Mouse (Mus musculus): ENCODE measurements around the gene C3ar1. TPM values are rescaled to one million over a fixed set of nuclear protein-coding genes. Genes with fewer than 3 reads are reported as not detected.
A peak's percentile ranks its signal among the peaks of the same experiment; 100 is the strongest.

C3ar1 gene
- polyA plus RNA-seq, 1 experiment from 2014 or later = 1.9 TPM

DNA sequence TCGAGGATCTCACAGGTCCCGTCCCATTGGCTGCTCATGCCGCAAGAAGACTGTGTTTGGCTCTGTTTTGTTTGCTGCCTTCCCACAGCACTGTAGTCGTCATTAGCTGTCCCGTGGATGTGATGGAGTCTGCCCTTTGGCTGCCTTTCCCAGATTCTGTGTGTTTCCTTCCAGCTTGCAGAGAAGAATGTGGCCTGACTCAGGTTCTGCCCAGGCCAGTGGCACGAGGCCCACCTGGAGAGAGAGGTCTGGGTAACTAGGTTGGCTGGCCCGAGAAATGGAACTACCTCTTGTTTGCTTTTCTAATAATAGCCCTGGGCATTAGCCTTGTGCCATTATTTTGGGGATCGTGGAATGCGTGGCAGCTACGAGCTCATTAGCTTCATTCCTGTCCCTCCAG, 31.9 kb downstream of the C3ar1 start:
- Histone ChIP-seq H3K27me3 (no peaks in the 10 kb centered on the region), H3K9me3 (replicated peaks) (no peaks in the 10 kb centered on the region), H3K4me2 (no peak overlapping the region), H3K9ac (no peak overlapping the region), H3K27ac (no peak overlapping the region), H3K4me1 (peaks cover 60% of the 10 kb centered on the region), H3K36me3 (peaks cover 15% of the 10 kb centered on the region), H3K4me3 (replicated peaks) (no peak overlapping the region)
- no peak for ATAC-seq (replicated peaks; ENCODE audit: low FRiP score)
- 69% methylated on average over 10 of the region's 10 CpGs for WGBS

DNA sequence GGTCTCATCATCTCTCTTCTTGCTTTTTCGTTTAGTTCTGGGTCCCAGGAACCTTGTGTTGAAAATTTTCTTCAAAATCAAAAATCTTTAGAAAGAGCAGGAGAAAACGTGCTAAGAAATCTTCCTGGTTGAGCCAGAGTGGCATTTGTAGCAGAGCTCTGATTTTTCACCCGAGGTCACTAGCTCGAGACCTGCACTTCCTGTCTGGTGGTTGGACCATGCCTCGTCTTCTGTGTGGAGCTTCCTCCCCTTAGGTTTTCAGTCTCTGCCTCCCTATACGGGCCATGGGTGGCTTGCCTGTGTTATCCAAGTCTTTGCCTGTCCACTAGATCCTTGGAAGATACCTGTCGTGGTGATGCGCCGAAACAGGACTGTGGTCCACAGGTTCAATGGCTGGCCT, 34.1 kb downstream of the C3ar1 start:
- 0 out of 2 replicates have a peak overlapping the region, but pooled peaks have one; percentile 7 for H3K9ac ChIP-seq
- no peaks in the 10 kb centered on the region for H3K27me3 ChIP-seq
- peaks cover 59% of the 10 kb centered on the region for H3K4me1 ChIP-seq
- WGBS = 59% methylated on average over 9 of the region's 9 CpGs
- H3K27ac ChIP-seq = no peak overlapping the region
- peak overlapping the region; percentile 84 for H3K4me2 ChIP-seq
- H3K9me3 ChIP-seq (replicated peaks) = no peaks in the 10 kb centered on the region
- ATAC-seq (replicated peaks; ENCODE audit: low FRiP score) = no peak
- H3K4me3 ChIP-seq (replicated peaks) = peak overlapping the region; percentile 83; the same call in 1 of the 2 replicates
- H3K36me3 ChIP-seq = 0 out of 2 replicates have a peak, but pooled peaks cover 3% of the 10 kb centered on the region

DNA sequence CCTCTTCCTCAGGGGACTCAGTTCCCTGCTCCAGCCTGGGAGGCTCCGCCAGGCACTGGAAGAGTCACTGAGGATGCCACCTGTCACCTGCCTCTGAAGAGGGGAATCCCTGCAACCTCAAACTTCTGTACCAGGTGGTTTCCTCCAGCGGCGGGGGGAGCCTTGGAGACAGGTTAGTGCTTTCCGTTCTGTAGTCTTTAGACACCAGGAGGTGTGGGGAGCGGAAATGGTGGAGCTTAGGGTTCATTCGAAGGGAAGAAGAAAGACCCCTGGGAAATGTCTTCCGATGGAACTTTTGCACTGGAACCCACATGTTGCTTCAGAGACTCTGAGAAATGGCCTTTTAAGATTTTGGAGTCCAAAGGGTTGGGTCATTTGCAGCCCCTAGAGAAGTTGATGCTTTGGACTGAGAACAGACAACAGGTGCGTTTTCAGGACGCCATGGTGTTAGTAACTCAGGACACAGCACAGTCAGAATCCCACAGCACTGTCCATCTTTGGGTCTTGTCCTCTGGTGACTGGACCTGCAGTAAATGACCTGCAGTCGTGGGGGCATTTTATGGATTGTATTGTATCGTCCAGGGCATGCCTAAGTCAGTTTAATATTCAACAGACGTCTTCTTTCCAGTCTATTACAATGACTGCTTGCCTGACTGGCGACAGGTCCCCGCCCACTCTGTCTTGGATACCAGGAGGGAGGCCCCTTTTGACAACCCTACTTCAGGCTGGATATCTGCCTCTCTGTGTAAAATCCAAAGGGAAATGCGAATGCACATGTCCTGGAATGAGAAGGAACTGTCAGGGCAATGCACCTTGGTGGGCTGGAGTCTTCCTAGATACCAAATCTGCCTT, 34.9 kb downstream of the C3ar1 start:
- 32% methylated on average over 15 of the region's 15 CpGs for WGBS
- Histone ChIP-seq H3K4me3 (replicated peaks) (peak overlapping the region; percentile 83), H3K4me2 (peak overlapping the region; percentile 84), H3K27ac (peak overlapping the region; percentile 27; the same call in 1 of the 2 replicates), H3K27me3 (no peaks in the 10 kb centered on the region), H3K9ac (peak overlapping the region; percentile 93), H3K4me1 (peaks cover 51% of the 10 kb centered on the region), H3K36me3 (0 out of 2 replicates have a peak, but pooled peaks cover 3% of the 10 kb centered on the region), H3K9me3 (replicated peaks) (no peaks in the 10 kb centered on the region)
- no peak; the same call in none of the 2 replicates for ATAC-seq (replicated peaks; ENCODE audit: low FRiP score)

GRCm38 (mm10) chr6:122820071-122820798, 35.7 kb downstream of the C3ar1 start:
- Histone ChIP-seq H3K4me2 (peak overlapping the region; percentile 84), H3K9me3 (replicated peaks) (no peaks in the 10 kb centered on the region), H3K36me3 (0 out of 2 replicates have a peak, but pooled peaks cover 3% of the 10 kb centered on the region), H3K9ac (peak overlapping the region; percentile 93), H3K4me3 (replicated peaks) (peak overlapping the region; percentile 83), H3K4me1 (peaks cover 44% of the 10 kb centered on the region), H3K27me3 (no peaks in the 10 kb centered on the region), H3K27ac (peak overlapping the region; percentile 85)
- peak; percentile 77 for ATAC-seq (replicated peaks; ENCODE audit: low FRiP score)
- 0% methylated on average over 37 of the region's 38 CpGs for WGBS

DNA sequence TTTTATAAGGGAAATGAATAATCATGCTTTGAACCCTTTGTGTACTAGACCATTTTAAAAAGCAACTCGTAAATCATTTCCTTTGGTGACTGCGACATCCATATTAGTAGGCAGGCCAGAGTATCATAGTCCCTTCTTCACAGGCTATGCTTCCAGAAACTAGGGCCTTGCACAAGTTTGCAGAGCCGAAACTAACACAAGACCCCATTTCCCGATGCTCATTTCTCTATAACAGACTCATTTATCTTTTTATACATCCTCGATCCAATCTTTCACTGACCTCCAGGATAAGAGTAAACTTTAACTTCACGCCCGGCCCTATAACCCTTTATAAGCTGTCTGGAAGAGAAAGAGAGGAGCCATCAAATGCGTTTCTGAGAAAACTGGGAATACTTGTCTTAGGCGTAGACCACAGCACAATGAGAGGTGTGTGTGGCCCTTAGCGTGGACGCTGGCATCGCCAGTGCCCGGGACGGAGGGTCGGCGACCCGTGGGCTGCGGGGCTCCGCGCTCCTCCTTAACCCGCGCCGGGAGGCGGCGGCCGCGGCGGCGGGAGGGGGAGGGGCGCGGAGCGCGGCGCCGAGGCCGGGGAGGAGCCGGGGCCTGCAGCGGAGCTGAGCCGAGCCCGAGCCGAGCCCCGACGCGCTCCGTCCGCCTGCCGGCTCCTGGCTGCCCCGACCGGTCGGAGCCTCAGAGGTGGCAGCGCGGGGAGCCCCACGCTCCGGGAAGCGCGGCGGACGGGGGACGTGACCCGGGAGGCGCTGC, 36.5 kb downstream of the C3ar1 start, which contains the start of gene Foxj2:
Gene Foxj2, plus strand, starts transcription at position 609 of the 765 bp plus-strand sequence.
- 1% methylated on average over 47 of the region's 61 CpGs for WGBS
- H3K4me1 ChIP-seq = peaks cover 39% of the 10 kb centered on the region
- peak within 1 kb of the TSS; percentile 83 for H3K4me3 ChIP-seq (replicated peaks)
- ATAC-seq (replicated peaks; ENCODE audit: low FRiP score) = peak; percentile 92
- H3K27ac ChIP-seq = peak within 1 kb of the TSS; percentile 85
- peak within 1 kb of the TSS; percentile 84 for H3K4me2 ChIP-seq
- H3K27me3 ChIP-seq = no peaks in the 10 kb centered on the region
- H3K9ac ChIP-seq = peak within 1 kb of the TSS; percentile 93
- 0 out of 2 replicates have a peak, but pooled peaks cover 3% of the 10 kb centered on the region for H3K36me3 ChIP-seq
- no peaks in the 10 kb centered on the region for H3K9me3 ChIP-seq (replicated peaks)

GRCm38 (mm10) chr6:122813640-122814039, 42.3 kb downstream of the C3ar1 start:
- no peak for ATAC-seq (replicated peaks; ENCODE audit: low FRiP score)
- Histone ChIP-seq H3K9ac (no peak overlapping the region), H3K36me3 (no peaks in the 10 kb centered on the region), H3K4me2 (no peak overlapping the region), H3K27ac (no peak overlapping the region), H3K27me3 (no peaks in the 10 kb centered on the region), H3K4me3 (replicated peaks) (no peak overlapping the region), H3K4me1 (peaks cover 10% of the 10 kb centered on the region), H3K9me3 (replicated peaks) (no peaks in the 10 kb centered on the region)
- 84% methylated on average over 4 of the region's 4 CpGs for WGBS

DNA sequence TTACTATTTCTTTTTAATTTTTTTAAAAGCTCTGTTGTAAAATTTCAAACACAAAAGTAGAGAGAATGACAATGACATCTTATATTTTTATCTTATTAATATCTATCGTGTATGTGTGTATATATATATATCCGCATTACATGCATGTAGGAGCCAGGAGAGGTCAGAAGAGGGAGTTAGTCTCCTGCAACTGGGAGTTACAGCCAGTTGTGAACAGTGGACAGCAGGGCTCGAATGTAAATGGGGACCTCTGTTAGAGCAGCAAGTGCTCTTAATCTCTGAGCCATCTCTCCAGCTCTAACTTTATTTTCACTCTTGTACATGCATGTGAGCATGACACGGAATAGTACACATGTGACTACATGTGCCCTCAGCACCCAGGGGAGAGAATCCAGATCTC, 43.2 kb downstream of the C3ar1 start:
- Histone ChIP-seq H3K27me3 (no peaks in the 10 kb centered on the region), H3K4me1 (peaks cover 10% of the 10 kb centered on the region), H3K4me3 (replicated peaks) (no peak overlapping the region), H3K9me3 (replicated peaks) (no peaks in the 10 kb centered on the region), H3K27ac (no peak overlapping the region), H3K4me2 (no peak overlapping the region), H3K9ac (no peak overlapping the region), H3K36me3 (no peaks in the 10 kb centered on the region)
- WGBS = 89% methylated on average over 4 of the region's 4 CpGs
- ATAC-seq (replicated peaks; ENCODE audit: low FRiP score) = no peak

GRCm38 (mm10) chr6:122811771-122812600, 44.0 kb downstream of the C3ar1 start:
- WGBS = 24% methylated on average over 16 of the region's 16 CpGs
- peak overlapping the region; percentile 100 for H3K27ac ChIP-seq
- no peaks in the 10 kb centered on the region for H3K27me3 ChIP-seq
- H3K9ac ChIP-seq = peak overlapping the region; percentile 69; the same call in 1 of the 2 replicates
- peak overlapping the region; percentile 73 for H3K4me3 ChIP-seq (replicated peaks)
- no peaks in the 10 kb centered on the region for H3K9me3 ChIP-seq (replicated peaks)
- H3K4me1 ChIP-seq = peaks cover 10% of the 10 kb centered on the region
- H3K36me3 ChIP-seq = no peaks in the 10 kb centered on the region
- peak overlapping the region; percentile 70 for H3K4me2 ChIP-seq
- peak; percentile 41 for ATAC-seq (replicated peaks; ENCODE audit: low FRiP score)

DNA sequence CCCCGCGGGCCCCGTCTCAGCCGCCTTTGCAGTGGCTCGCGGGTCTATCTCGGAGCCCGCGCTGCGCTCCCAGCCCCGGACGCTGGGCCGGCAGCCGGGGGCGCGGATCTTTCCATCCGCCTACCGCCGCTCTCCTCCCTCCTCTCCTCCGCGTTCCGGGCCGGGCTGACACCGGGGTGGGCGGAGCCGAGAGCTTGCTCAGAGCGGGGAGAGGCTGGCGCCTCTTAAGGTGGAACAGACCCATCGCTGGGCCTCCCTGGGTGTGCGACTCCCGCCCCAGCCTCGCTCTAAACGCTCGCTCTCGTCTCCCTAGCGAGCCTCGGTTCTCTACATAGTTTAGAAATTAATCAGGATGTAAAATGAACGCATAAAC, 44.7 kb downstream of the C3ar1 start:
- Histone ChIP-seq H3K9me3 (replicated peaks) (no peaks in the 10 kb centered on the region), H3K36me3 (no peaks in the 10 kb centered on the region), H3K27ac (peak overlapping the region; percentile 100), H3K4me2 (peak overlapping the region; percentile 70), H3K4me1 (peaks cover 10% of the 10 kb centered on the region), H3K4me3 (replicated peaks) (peak overlapping the region; percentile 73), H3K27me3 (no peaks in the 10 kb centered on the region), H3K9ac (peak overlapping the region; percentile 69)
- peak; percentile 96 for ATAC-seq (replicated peaks; ENCODE audit: low FRiP score)
- under 1% methylated on average over 38 of the region's 38 CpGs for WGBS

GRCm38 (mm10) chr6:122810615-122811279, 45.2 kb downstream of the C3ar1 start:
- Histone ChIP-seq H3K27me3 (no peaks in the 10 kb centered on the region), H3K4me1 (peaks cover 10% of the 10 kb centered on the region), H3K4me2 (peak overlapping the region; percentile 70), H3K27ac (peak overlapping the region; percentile 100), H3K9ac (peak overlapping the region; percentile 69), H3K4me3 (replicated peaks) (peak overlapping the region; percentile 73), H3K9me3 (replicated peaks) (no peaks in the 10 kb centered on the region), H3K36me3 (no peaks in the 10 kb centered on the region)
- WGBS = under 1% methylated on average over 29 of the region's 30 CpGs
- peak; percentile 99 for ATAC-seq (replicated peaks; ENCODE audit: low FRiP score)
